Mouse (Mus musculus) spleen, embryonic (tissue): Measurements from ENCODE around the gene Nosip.
"Not testable (repeated sequence)": the region's sequence is repeated elsewhere in the genome, so short reads cannot be mapped to it uniquely, and the experiment has no call there.

ENCODE experiments used
- CTCF ChIA-PET: fragments of 350-600 bp; sonication (Branson Sonifier 250); formaldehyde crosslinking; loops from one replicate; lab custom pipeline; 2022; lab: Charles Lee

The Nosip gene

GRCm38 (mm10) chr7:45106441-45106840 is 44.2 kb downstream of the Nosip start:
- CTCF ChIA-PET, result interaction anchor here (0.8 kb wide), 1 partner anchor 10 kb away, joined by 5 read pairs; no protein-coding TSS in a partner anchor

- CTCF ChIA-PET, result interaction anchor here (0.7 kb wide), 1 partner anchor 31 kb away, joined by 3 read pairs; no protein-coding TSS in a partner anchor
Observed at GRCm38 (mm10) chr7:45107052-45107645, 44.9 kb downstream of the Nosip start.

- CTCF ChIA-PET, result not testable (repeated sequence)
Observed at GRCm38 (mm10) chr7:45110089-45110488, 47.9 kb downstream of the Nosip start.

- CTCF ChIA-PET, result no interaction called here
Observed at GRCm38 (mm10) chr7:45111940-45112339, 49.7 kb downstream of the Nosip start.

- CTCF ChIA-PET, result no interaction called here
Observed at GRCm38 (mm10) chr7:45112529-45112928, 50.3 kb downstream of the Nosip start.

GRCm38 (mm10) chr7:45113476-45113875 is 51.2 kb downstream of the Nosip start:
- CTCF ChIA-PET, result no interaction called here

GRCm38 (mm10) chr7:45117566-45117965 is 55.3 kb downstream of the Nosip start:
- CTCF ChIA-PET, result no interaction called here

- CTCF ChIA-PET, result no interaction called here
Observed at GRCm38 (mm10) chr7:45118336-45118735, 56.1 kb downstream of the Nosip start.

- CTCF ChIA-PET, result no interaction called here
Observed at GRCm38 (mm10) chr7:45119780-45120709, 57.8 kb downstream of the Nosip start.

- CTCF ChIA-PET, result no interaction called here
Observed at GRCm38 (mm10) chr7:45121404-45121803, 59.2 kb downstream of the Nosip start.

- CTCF ChIA-PET, result interaction anchor here (0.6 to 0.8 kb wide), 2 partner anchors 14 to 182 kb away, joined by 3 read pairs; partner anchors contain the start of genes Flt3l and Gm45713
Observed at GRCm38 (mm10) chr7:45121966-45122365, 59.7 kb downstream of the Nosip start.

- CTCF ChIA-PET, result interaction anchor here (0.8 kb wide), 1 partner anchor 14 kb away, joined by 3 read pairs; the partner anchor contains the start of genes Flt3l and Gm45713
Observed at GRCm38 (mm10) chr7:45122561-45123185, 60.4 kb downstream of the Nosip start.

GRCm38 (mm10) chr7:45123186-45123570 is 60.9 kb downstream of the Nosip start:
- CTCF ChIA-PET, result interaction anchor here (0.5 to 0.7 kb wide), 2 partner anchors 166 to 167 kb away, joined by 3 read pairs; no protein-coding TSS in a partner anchor

- CTCF ChIA-PET, result no interaction called here
Observed at GRCm38 (mm10) chr7:45124224-45125143, 62.3 kb downstream of the Nosip start, which contains the start of gene Rps11. Gene Rps11 (minus strand): TSS chr7:45124439.

- CTCF ChIA-PET, result no interaction called here
Observed at GRCm38 (mm10) chr7:45125144-45125600, 62.9 kb downstream of the Nosip start.

- CTCF ChIA-PET, result not testable (repeated sequence)
Observed at GRCm38 (mm10) chr7:45125649-45126048, 63.4 kb downstream of the Nosip start.

GRCm38 (mm10) chr7:45126147-45126843 is 64.1 kb downstream of the Nosip start:
- CTCF ChIA-PET, result interaction anchor here (0.7 kb wide), 1 partner anchor 127 kb away, joined by 5 read pairs; no protein-coding TSS in a partner anchor

- CTCF ChIA-PET, result interaction anchor here (0.7 kb wide), 1 partner anchor 128 kb away, joined by 5 read pairs; no protein-coding TSS in a partner anchor
Observed at GRCm38 (mm10) chr7:45126844-45127699, 64.8 kb downstream of the Nosip start.
